Mouse (Mus musculus) midbrain, embryonic 15.5 days (tissue): ENCODE data around the gene Rragd. TPM values are rescaled to one million over a fixed set of nuclear protein-coding genes. Genes with fewer than 3 reads are reported as not detected.

ENCODE experiments used
- ATAC-seq: fragments of 200-750 bp; cut with Nextera tagmentation; replicated peaks from 2 replicates; pipeline ENCODE4 v1.8.0; 2017; ENCODE audit warnings: moderate TSS enrichment
- H3K27ac ChIP-seq: fragments of 300-500 bp; sonication (generic); 2 replicates; pipeline ENCODE4 v1.5.1; 2015; ENCODE audit warnings: mild to moderate bottlenecking, inconsistent platforms
- H3K27me3 ChIP-seq: fragments of 300-500 bp; sonication (generic); replicated peaks from 2 replicates; pipeline ENCODE4 v1.6.1; 2015; ENCODE audit warnings: inconsistent platforms
- H3K36me3 ChIP-seq: fragments of 300-500 bp; sonication (generic); replicated peaks from 2 replicates; pipeline ENCODE4 v1.6.1; 2015; ENCODE audit warnings: inconsistent platforms
- H3K4me1 ChIP-seq: fragments of 300-500 bp; sonication (generic); 2 replicates; pipeline ENCODE4 v1.6.1; 2015; ENCODE audit warnings: inconsistent platforms
- H3K4me2 ChIP-seq: fragments of 300-500 bp; sonication (generic); 2 replicates; pipeline ENCODE4 v1.6.1; 2015; ENCODE audit warnings: inconsistent platforms, mild to moderate bottlenecking, moderate library complexity
- H3K4me3 ChIP-seq: fragments of 300-500 bp; sonication (generic); 2 replicates; pipeline ENCODE4 v1.5.1; 2015; ENCODE audit warnings: mild to moderate bottlenecking, inconsistent platforms
- H3K9ac ChIP-seq: fragments of 300-500 bp; sonication (generic); 2 replicates; pipeline ENCODE4 v1.6.1; 2015; ENCODE audit warnings: mild to moderate bottlenecking, inconsistent platforms
- H3K9me3 ChIP-seq: fragments of 300-500 bp; sonication (generic); 2 replicates; pipeline ENCODE4 v1.6.1; 2016; ENCODE audit warnings: inconsistent platforms
- WGBS: fragments of 180-500 bp; shearing (Covaris S2); methylation state at CpG from one replicate; pipeline ENCODE4 v1.1.7; 2015; ENCODE audit warnings: mixed read lengths; 5-methylcytosine and 5-hydroxymethylcytosine counted together
- polyA plus RNA-seq: library from polyadenylated mRNA; unstranded; fragments of >200 nt; fragmentation: Nextera tagmentation; extraction: Ambion mirVana; gene quantifications from 2 replicates; pipeline ENCODE4 v1.2.1, GENCODE M21; 2015

Rragd gene
- polyA plus RNA-seq, 1 experiment from 2014 or later, result 32.2 TPM

DNA sequence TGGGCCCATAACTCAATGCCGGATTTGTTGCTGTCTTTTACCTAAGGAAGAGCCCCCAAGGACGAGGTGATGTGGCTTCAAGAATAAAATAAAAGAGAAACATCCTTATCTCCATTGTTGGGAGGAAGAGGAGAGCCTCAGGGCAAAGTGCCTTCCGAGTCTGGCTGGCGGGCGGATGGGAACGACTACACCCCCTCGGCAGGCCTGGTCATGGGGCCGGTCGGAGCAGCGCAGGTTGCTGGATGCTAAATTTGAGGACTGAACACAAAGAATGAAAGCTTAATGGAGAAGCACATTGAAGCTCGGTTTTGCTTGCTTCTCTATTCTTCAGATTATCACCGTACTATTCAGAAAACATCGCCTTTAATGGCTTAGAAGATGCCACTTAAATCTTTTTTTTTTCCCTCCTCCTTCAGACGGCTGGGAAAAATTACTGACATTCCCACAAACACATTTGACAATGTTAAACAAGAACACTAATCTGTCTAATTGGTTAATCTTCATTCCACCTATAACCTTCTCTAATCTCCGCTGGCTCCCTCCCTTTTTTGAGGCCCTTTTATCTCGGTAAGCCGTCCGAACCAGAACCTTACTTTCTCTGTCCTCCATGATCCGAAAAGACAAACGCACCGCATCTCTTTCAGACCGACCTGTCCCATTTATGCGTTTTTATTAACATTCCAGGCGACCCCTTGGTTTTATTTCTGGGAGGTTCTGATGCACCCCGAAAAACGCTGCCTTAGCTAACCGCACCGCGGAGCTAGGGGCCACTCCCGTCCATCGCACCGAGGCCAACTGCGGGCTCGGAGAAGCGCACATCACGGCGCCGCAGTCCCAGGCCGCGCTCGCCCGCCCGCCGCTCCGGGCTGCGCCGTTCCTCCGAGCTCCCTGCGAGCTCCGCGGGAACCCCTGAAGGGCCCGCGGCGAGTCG, 47.7 kb downstream of the Rragd start:
- peak overlapping the region; percentile 99 for H3K27ac ChIP-seq
- peak; percentile 88 for ATAC-seq
- peak overlapping the region; percentile 72 for H3K4me2 ChIP-seq
- peak overlapping the region; percentile 76 for H3K4me3 ChIP-seq
- H3K9me3 ChIP-seq, result 0 out of 2 replicates have a peak, but pooled peaks cover 1% of the 10 kb centered on the region
- H3K36me3 ChIP-seq, result peaks cover 5% of the 10 kb centered on the region
- WGBS, result 1% methylated on average over 55 of the region's 55 CpGs
- H3K27me3 ChIP-seq, result no peaks in the 10 kb centered on the region
- H3K4me1 ChIP-seq, result peaks cover 25% of the 10 kb centered on the region
- H3K9ac ChIP-seq, result peak overlapping the region; percentile 94

DNA sequence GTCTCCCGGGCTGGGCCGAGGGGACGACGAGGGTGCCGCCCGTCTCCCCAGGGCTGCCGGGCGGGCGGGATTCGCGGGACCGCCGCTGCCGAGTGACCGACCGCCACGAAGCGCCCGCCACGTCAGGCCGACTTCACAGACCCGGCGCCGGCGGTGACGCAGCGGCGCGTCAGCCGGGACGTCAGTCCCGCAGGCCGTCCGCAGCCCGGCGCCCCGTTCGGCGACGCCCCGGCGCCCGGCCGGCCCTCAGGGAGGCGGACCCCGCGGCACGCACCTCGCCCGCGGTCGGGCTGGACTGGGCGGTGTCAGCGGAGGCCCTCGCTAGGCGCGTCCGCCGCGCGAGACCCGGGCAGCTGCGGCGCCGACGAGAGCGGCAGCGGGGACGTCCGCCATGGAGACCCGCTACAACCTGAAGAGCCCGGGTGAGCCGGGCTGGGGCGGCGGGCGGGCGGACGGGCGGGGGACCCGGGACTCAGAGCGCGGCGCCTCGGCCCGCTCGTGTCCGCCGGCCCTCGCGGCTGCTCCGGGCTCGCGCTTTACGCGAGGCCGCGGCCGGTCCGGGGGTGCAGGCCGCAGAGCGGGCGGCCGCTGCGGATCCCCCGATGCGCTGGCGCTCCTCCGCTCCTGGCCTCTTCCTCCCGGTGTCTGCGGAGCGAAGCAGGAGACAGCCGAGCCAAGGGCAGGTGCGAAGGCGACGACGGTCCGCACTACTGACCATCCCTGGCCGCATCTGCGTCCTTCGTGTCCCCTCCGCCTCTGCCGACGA, 48.5 kb downstream of the Rragd start, which contains the start of gene Ube2j1:
TSS of gene Ube2j1 (plus strand) at position 222 of the 766 bp plus-strand sequence.
- peak within 1 kb of the TSS; percentile 76 for H3K4me3 ChIP-seq
- H3K27me3 ChIP-seq, result no peaks in the 10 kb centered on the region
- H3K4me1 ChIP-seq, result peaks cover 25% of the 10 kb centered on the region
- peak within 1 kb of the TSS; percentile 72 for H3K4me2 ChIP-seq
- H3K9me3 ChIP-seq, result 0 out of 2 replicates have a peak, but pooled peaks cover 2% of the 10 kb centered on the region
- ATAC-seq, result peak; percentile 98
- H3K36me3 ChIP-seq, result peaks cover 9% of the 10 kb centered on the region
- peak within 1 kb of the TSS; percentile 94 for H3K9ac ChIP-seq
- under 1% methylated on average over 93 of the region's 123 CpGs for WGBS
- H3K27ac ChIP-seq, result peak within 1 kb of the TSS; percentile 99

DNA sequence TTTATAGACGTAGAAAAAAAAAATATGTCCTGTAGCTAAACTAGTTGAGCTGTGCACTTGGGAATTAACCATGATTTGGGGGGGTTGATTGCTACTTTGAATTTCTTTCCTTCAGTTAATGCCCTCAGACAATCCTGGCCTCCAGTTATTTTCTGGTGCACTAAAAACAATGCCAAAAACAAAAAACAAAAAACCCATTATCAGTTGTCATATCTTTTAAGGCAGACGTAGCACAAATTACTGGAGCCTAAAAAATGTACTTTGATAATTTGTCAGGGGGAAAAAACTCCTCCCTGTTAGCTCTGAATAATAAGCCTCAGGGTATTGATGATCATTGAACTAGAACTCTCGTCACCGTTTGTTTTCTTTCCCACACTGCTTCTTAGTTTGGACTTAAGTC, 49.2 kb downstream of the Rragd start:
- H3K36me3 ChIP-seq, result peaks cover 9% of the 10 kb centered on the region
- H3K4me3 ChIP-seq, result peak overlapping the region; percentile 76
- peak overlapping the region; percentile 94 for H3K9ac ChIP-seq
- H3K27me3 ChIP-seq, result no peaks in the 10 kb centered on the region
- peak overlapping the region; percentile 72 for H3K4me2 ChIP-seq
- 2% methylated on average over 4 of the region's 4 CpGs for WGBS
- peaks cover 25% of the 10 kb centered on the region for H3K4me1 ChIP-seq
- ATAC-seq, result no peak
- H3K27ac ChIP-seq, result peak overlapping the region; percentile 99
- H3K9me3 ChIP-seq, result 0 out of 2 replicates have a peak, but pooled peaks cover 2% of the 10 kb centered on the region

DNA sequence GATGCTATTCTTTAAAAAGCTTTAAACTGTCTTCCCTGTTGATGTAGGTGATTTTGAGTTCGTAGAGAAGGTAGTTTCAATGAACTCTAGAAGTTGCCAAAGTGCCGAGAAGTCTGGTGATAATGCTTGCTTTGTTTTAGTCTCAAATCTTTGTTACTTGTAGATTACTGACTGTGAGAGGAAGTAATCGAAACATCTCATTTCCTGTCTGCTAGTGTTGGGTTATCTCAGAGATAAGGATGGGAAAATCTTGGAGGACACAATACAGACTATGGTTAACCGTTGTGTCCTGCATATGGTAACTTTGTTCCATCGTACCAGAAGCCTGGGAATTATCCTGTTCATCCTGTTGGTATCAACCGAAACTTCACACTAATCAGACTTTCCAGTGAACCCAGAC, 50.7 kb downstream of the Rragd start:
- Histone ChIP-seq H3K9ac (no peak overlapping the region), H3K4me3 (no peak overlapping the region), H3K27me3 (no peaks in the 10 kb centered on the region), H3K9me3 (0 out of 2 replicates have a peak, but pooled peaks cover 2% of the 10 kb centered on the region), H3K4me2 (no peak overlapping the region), H3K4me1 (peaks cover 25% of the 10 kb centered on the region), H3K36me3 (peaks cover 9% of the 10 kb centered on the region), H3K27ac (no peak overlapping the region)
- ATAC-seq, result no peak
- WGBS, result 86% methylated on average over 6 of the region's 6 CpGs

DNA sequence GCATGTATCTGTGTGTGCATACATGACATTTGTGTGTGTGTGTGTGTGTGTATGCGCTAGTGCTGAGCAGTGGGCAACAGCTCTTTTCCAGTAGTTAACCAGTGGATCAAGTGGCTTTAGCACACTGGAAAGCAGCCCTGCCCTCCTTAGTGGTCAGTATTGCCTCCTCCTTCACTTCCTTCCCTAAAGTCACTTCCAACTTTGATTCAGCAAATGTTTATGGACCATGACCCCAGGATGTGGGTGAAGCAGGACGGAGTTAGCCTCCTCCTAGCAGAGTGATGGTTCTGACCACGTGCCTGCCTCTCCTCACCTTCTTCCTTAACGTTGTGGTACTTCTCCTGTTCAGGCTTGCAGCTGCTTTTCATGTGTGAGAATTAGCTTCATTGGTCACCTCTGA, 57.0 kb downstream of the Rragd start:
- Histone ChIP-seq H3K27me3 (no peaks in the 10 kb centered on the region), H3K4me1 (no peaks in the 10 kb centered on the region), H3K36me3 (peaks cover 47% of the 10 kb centered on the region), H3K4me2 (no peak overlapping the region), H3K9me3 (0 out of 2 replicates have a peak, but pooled peaks cover 2% of the 10 kb centered on the region), H3K27ac (no peak overlapping the region), H3K4me3 (no peak overlapping the region), H3K9ac (no peak overlapping the region)
- 91% methylated on average over 4 of the region's 4 CpGs for WGBS
- no peak for ATAC-seq

DNA sequence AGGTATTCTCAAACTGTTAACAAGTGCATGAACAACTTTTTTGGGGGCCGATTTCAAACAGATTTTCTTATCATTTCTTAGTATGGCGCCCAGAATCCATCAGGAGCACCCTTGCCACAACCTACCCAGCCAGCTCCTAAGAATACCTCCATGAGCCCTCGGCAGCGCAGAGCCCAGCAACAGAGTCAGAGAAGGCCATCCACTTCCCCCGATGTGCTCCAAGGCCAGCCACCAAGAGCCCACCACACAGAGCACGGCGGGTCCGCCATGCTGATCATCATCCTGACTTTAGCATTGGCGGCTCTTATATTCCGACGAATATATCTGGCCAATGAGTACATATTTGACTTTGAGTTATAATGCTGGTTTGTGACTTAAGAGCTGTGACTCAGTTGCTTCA, 66.8 kb downstream of the Rragd start:
- peaks cover 44% of the 10 kb centered on the region for H3K36me3 ChIP-seq
- no peaks in the 10 kb centered on the region for H3K9me3 ChIP-seq
- ATAC-seq, result no peak
- no peak overlapping the region for H3K4me3 ChIP-seq
- WGBS, result 96% methylated on average over 11 of the region's 11 CpGs
- no peak overlapping the region for H3K4me2 ChIP-seq
- H3K9ac ChIP-seq, result no peak overlapping the region
- H3K27me3 ChIP-seq, result no peaks in the 10 kb centered on the region
- no peak overlapping the region for H3K27ac ChIP-seq
- no peaks in the 10 kb centered on the region for H3K4me1 ChIP-seq

DNA sequence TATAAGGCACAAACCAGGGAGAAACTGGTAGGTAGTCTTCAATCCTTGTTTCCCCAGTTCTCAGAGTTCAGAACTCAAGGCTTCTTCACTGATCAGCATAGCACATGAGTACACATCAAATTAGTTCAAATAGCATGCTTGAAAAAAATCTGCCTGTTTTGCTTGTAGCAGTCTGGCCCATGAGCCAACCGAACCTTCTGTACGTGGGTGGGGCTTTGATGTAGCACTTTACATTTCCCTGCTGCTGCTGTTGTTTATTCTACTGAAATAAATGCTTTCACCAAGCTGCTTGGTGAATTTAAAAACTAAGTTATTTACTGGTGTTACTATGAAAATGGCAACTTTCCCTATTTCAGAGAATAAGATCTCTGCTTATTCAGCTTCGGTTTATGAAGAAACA, 69.2 kb downstream of the Rragd start:
- 96% methylated on average over 3 of the region's 3 CpGs for WGBS
- peaks cover 27% of the 10 kb centered on the region; the same call in 1 of the 2 replicates for H3K36me3 ChIP-seq

DNA sequence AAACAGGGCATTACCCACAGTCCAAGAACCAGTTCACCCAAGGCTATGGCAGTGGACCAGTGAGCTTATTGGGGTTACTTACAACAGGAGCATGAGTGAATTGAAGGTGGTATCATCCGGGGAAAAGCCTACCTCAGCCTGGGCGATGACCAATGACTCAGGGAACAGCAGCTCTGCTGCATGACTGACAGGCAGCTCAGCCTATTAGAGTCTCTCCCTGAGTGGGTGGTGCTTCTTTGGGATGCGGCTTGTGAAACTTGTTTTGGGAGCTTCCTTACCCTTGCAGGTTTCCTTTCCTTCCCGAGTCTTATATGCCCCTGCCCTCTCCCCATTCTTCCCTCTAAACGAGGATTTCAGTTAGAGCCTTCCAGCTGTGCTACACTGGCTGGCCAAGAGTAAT, 69.8 kb downstream of the Rragd start:
- no peak overlapping the region for H3K9ac ChIP-seq
- no peaks in the 10 kb centered on the region for H3K9me3 ChIP-seq
- peaks cover 23% of the 10 kb centered on the region; the same call in 1 of the 2 replicates for H3K36me3 ChIP-seq
- no peak overlapping the region for H3K27ac ChIP-seq
- WGBS, result 86% methylated on average over 5 of the region's 5 CpGs
- no peak for ATAC-seq
- H3K4me2 ChIP-seq, result no peak overlapping the region
- H3K4me3 ChIP-seq, result no peak overlapping the region
- H3K27me3 ChIP-seq, result no peaks in the 10 kb centered on the region
- no peaks in the 10 kb centered on the region for H3K4me1 ChIP-seq

More for the DNA sequence above, 69.2 kb downstream of the Rragd start:
- Histone ChIP-seq H3K27me3 (no peaks in the 10 kb centered on the region), H3K4me2 (no peak overlapping the region), H3K9ac (no peak overlapping the region), H3K9me3 (no peaks in the 10 kb centered on the region), H3K4me3 (no peak overlapping the region), H3K27ac (no peak overlapping the region), H3K4me1 (no peaks in the 10 kb centered on the region)
- ATAC-seq, result no peak

DNA sequence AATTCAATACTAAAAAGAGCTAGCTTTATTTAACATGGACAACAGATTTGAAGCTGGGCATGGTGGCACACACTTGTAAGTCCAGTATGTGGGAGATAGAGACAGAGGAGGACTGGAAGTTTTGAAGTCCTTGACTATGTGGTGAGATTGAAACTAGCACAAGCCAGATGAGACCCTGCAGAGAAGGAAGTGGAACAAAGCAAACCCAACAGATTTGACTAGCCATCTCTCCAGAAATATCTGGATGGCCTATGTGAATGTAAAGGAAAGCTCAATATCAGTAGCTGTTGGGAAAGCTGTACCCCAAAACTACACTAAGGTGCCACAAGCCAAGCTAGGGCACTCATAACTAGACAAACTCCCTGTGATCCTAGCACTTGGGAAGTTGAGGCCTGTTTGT, 71.6 kb downstream of the Rragd start:
- no peak for ATAC-seq
- Histone ChIP-seq H3K4me2 (no peak overlapping the region), H3K27me3 (no peaks in the 10 kb centered on the region), H3K4me1 (no peaks in the 10 kb centered on the region), H3K9me3 (no peaks in the 10 kb centered on the region), H3K4me3 (no peak overlapping the region), H3K36me3 (peaks cover 11% of the 10 kb centered on the region; the same call in 1 of the 2 replicates), H3K27ac (no peak overlapping the region), H3K9ac (no peak overlapping the region)

DNA sequence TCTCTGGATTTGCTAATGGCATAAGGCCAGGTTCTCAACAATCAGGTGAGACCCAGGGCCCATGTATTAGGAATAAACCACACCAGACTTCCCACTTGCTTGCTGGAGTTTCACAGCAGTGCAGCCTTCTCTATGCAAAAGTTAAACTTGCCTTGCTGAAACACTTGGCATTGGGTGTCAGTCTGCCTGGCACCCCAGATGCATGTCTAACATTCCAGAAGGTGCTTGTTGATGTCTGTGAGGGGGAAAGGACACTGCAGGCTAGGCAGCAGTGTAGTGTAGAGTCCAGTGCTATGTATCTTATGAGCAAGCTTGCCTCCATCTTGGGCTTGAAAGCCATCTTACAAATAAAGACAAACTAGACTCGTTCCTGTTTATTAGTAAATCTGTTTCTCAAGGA, 73.5 kb downstream of the Rragd start:
- ATAC-seq, result no peak
- H3K27ac ChIP-seq, result no peak overlapping the region
- H3K4me2 ChIP-seq, result no peak overlapping the region
- no peaks in the 10 kb centered on the region for H3K9me3 ChIP-seq
- H3K4me1 ChIP-seq, result no peaks in the 10 kb centered on the region
- 90% methylated on average over 1 of the region's 1 CpGs for WGBS
- no peaks in the 10 kb centered on the region; the same call in 1 of the 2 replicates for H3K36me3 ChIP-seq
- no peak overlapping the region for H3K9ac ChIP-seq
- H3K27me3 ChIP-seq, result no peaks in the 10 kb centered on the region
- H3K4me3 ChIP-seq, result no peak overlapping the region

DNA sequence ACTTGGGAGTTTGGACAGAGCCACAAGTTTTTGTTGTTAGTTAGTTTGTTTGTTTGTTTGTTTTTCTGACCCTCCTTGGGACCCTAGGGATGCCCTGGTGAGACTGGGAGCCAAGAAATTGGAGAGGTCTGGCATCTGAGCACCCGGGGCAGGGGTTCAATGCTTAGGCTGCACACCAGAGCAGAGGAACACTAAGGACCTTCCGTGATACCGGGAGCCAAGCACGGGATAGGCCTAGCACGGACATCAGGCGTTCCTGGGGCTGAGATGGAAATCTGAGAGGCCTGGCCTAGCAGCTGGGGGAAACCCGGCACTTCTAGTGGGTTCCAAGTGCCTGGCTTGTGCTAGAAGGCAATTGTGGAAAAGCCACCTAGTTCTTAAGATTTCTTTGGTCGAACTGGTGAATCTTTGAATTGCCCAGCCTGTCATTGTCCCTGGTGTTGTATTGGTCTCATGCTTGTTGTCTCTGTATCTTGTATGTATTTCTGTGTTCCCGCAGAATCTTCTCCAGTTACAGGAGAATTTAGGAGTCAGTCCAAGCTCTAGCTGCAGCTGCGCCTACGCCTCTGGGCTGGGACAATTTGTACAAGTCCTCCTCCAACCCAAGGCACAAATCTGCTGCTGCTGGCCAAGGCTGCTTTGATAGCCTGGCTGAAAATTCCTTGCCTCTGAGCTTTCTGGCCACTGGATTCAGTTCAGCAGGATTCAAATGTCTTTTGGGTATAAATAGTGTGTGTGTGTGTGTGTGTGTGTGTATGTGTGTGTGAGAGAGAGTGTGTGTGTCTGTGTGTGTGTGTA, 75.3 kb downstream of the Rragd start:
- WGBS, result 80% methylated on average over 11 of the region's 11 CpGs
- H3K4me2 ChIP-seq, result no peak overlapping the region

More for the DNA sequence above, 75.3 kb downstream of the Rragd start:
- Histone ChIP-seq H3K4me3 (no peak overlapping the region), H3K9ac (no peak overlapping the region), H3K27me3 (no peaks in the 10 kb centered on the region), H3K9me3 (no peaks in the 10 kb centered on the region), H3K27ac (no peak overlapping the region), H3K4me1 (no peaks in the 10 kb centered on the region), H3K36me3 (no peaks in the 10 kb centered on the region)
- no peak for ATAC-seq
